Mouse (Mus musculus): Measurements from ENCODE around the gene Ppp1r12c. TPM values are rescaled to one million over a fixed set of nuclear protein-coding genes. Genes with fewer than 3 reads are reported as not detected.

Ppp1r12c gene
- polyA plus RNA-seq, 1 experiment from 2014 or later = 51.9 TPM

DNA sequence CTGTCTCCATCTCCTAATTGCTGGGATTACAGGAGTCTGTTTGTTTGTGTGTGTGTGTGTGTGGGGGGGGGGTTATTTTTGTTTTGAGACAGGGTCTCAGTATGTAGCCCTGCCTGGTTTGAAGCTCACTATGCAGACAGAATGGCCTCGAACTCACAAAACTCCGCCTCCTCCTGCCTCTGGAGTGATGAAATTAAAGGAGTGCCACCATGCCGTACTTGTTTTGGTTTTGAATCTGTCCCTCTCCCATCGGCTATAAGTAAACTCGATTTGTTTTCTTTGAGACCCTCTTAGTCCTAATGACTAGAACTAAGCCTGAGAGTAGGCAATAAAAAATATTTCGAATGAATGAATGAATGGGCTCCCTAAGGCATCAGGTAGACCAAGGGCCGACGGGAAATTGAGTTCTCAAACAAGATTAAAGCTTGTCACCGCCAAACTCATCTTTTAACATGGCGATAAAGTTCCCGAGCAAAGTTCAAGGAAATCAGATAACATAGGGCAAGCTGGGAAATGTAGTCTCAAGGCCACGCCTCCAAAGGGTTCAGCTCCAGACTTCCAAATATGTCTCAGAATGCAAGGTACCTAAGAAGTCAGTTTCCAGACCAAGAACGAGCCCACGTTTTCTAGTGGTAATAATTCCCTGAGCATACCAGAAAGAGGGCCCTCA lies 1.1 kb upstream of the Ppp1r12c start:
- H3K36me3 ChIP-seq = 0 out of 2 replicates have a peak, but pooled peaks cover 7% of the 10 kb centered on the region
- peaks cover 36% of the 10 kb centered on the region for H3K4me1 ChIP-seq (replicated peaks)
- peak overlapping the region; percentile 85 for H3K4me2 ChIP-seq (replicated peaks)
- H3K9ac ChIP-seq (replicated peaks) = peak overlapping the region; percentile 97
- no peak overlapping the region for H3K27ac ChIP-seq
- no peaks in the 10 kb centered on the region for H3K27me3 ChIP-seq
- peak overlapping the region; percentile 92 for H3K4me3 ChIP-seq (replicated peaks)
- WGBS = 14% methylated on average over 14 of the region's 14 CpGs
- peak; percentile 29 for ATAC-seq
- H3K9me3 ChIP-seq = no peaks in the 10 kb centered on the region

DNA sequence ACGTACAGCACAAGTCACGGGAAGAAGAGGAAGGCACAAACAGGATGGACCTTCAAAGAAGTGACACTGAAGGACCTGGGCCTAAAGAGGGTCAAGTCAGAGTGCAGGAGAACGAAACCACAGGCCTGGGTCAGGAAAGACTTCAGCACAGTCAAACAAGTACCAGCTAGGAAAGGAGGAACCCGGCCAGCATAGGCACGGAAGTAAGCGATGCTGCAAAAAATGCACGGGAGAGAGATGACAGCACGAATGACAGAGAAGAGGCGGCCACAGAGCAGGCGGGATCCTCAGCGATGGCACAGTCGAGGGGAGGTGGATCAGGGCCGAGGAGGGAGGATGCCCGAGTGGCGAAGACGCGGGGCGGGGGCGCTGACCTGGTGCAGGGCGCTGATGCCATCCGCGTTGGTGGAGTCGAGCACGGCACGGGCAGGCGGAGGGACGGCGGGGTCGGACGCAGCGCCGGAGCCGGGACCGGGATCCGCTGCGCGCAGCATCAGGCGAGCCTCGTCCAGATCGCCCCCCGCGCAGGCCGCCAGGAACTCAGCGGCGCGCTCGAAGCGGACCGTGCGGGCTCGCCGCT lies 498 bp downstream of the Ppp1r12c start:
- Histone ChIP-seq H3K4me3 (replicated peaks) (peak overlapping the region; percentile 92), H3K27me3 (no peaks in the 10 kb centered on the region), H3K9me3 (no peaks in the 10 kb centered on the region), H3K4me2 (replicated peaks) (peak overlapping the region; percentile 85), H3K36me3 (peaks cover 20% of the 10 kb centered on the region), H3K27ac (peak overlapping the region; percentile 92), H3K4me1 (replicated peaks) (peaks cover 43% of the 10 kb centered on the region), H3K9ac (replicated peaks) (peak overlapping the region; percentile 97)
- WGBS = under 1% methylated on average over 33 of the region's 52 CpGs
- peak; percentile 62 for ATAC-seq

DNA sequence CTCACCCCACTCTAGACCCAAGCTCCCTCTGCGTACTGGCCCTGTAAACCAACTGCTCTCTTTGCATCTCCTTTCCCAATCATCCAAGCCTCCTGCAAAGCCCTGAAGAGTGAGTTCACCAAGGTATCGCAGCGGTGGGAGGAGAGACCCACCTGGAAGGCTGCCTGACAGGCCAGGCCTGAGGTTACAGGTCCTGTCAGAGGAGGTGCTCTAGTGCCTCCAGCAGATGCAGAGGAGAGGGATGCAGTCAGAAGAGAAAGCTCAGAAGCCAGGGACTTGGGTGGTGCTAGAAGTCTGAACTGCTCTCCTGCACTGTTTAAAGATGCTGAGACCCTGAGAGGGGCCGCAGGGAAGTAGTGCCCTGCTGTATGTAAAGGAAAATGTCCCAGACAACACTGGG lies 2.4 kb downstream of the Ppp1r12c start:
- no peaks in the 10 kb centered on the region for H3K9me3 ChIP-seq
- H3K27me3 ChIP-seq = no peaks in the 10 kb centered on the region
- H3K27ac ChIP-seq = peak overlapping the region; percentile 53; the same call in 1 of the 2 replicates
- H3K4me2 ChIP-seq (replicated peaks) = peak overlapping the region; percentile 85
- H3K36me3 ChIP-seq = peaks cover 37% of the 10 kb centered on the region
- peak overlapping the region; percentile 97 for H3K9ac ChIP-seq (replicated peaks)
- H3K4me3 ChIP-seq (replicated peaks) = peak overlapping the region; percentile 92
- no peak for ATAC-seq
- peaks cover 43% of the 10 kb centered on the region for H3K4me1 ChIP-seq (replicated peaks)
- 98% methylated on average over 4 of the region's 4 CpGs for WGBS

DNA sequence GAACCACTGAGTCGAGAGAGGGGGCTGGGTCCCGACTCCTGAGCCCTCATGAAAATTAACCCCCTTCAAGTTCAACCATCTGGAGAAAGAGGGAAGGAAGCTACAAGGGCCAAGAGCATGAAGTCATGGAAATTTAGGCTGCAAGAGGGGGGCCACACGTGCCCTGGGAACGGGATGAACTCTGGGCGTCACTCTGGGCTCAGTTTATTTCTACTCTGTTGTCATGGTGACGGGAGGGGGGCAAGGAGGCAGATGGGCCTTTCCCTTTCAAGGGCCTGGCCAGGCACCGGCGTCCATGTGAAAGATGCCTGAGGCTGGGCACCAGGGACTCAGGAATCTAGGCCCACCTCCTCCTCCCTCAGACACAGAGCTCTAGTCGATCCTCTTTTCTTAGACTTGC lies 3.2 kb downstream of the Ppp1r12c start:
- Histone ChIP-seq H3K4me1 (replicated peaks) (peaks cover 43% of the 10 kb centered on the region), H3K4me2 (replicated peaks) (peak overlapping the region; percentile 85), H3K9me3 (no peaks in the 10 kb centered on the region), H3K36me3 (peaks cover 44% of the 10 kb centered on the region), H3K27ac (peak overlapping the region; percentile 53; the same call in 1 of the 2 replicates), H3K4me3 (replicated peaks) (peak overlapping the region; percentile 92), H3K9ac (replicated peaks) (peak overlapping the region; percentile 97), H3K27me3 (no peaks in the 10 kb centered on the region)
- ATAC-seq = peak; percentile 16
- WGBS = 13% methylated on average over 9 of the region's 9 CpGs

GRCm38 (mm10) chr7:4497271-4497903 lies 4.1 kb downstream of the Ppp1r12c start:
- Histone ChIP-seq H3K27me3 (no peaks in the 10 kb centered on the region), H3K4me1 (replicated peaks) (peaks cover 41% of the 10 kb centered on the region), H3K27ac (0 out of 2 replicates have a peak overlapping the region, but pooled peaks have one; percentile 53), H3K36me3 (peaks cover 52% of the 10 kb centered on the region), H3K9ac (replicated peaks) (no peak overlapping the region; the same call in 1 of the 2 replicates), H3K9me3 (no peaks in the 10 kb centered on the region), H3K4me2 (replicated peaks) (peak overlapping the region; percentile 85), H3K4me3 (replicated peaks) (no peak overlapping the region)
- no peak for ATAC-seq
- WGBS = 92% methylated on average over 9 of the region's 9 CpGs

DNA sequence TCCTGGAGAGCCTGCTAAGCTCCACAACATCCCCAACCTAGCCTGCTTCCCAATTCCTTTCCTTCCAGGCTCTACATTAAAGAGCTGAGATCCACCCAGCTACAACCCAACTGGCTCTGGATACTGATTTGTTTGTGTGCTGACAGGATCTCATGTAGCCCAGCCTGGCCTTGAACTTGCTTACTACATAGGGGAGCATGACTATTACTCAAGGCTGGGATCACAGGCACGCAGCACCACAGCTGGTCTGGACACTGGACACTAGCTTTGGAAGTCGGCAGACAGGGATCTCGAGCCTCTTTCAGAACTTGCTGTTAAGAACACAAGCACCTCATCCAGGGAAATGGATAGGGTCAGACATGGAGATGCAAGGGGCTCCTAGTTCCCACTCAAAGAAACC lies 5.0 kb downstream of the Ppp1r12c start:
- Histone ChIP-seq H3K4me3 (replicated peaks) (no peak overlapping the region), H3K4me2 (replicated peaks) (no peak overlapping the region), H3K27me3 (no peaks in the 10 kb centered on the region), H3K4me1 (replicated peaks) (peaks cover 40% of the 10 kb centered on the region), H3K27ac (no peak overlapping the region), H3K36me3 (peaks cover 61% of the 10 kb centered on the region), H3K9ac (replicated peaks) (no peak overlapping the region), H3K9me3 (no peaks in the 10 kb centered on the region)
- WGBS = 89% methylated on average over 3 of the region's 3 CpGs
- ATAC-seq = no peak

DNA sequence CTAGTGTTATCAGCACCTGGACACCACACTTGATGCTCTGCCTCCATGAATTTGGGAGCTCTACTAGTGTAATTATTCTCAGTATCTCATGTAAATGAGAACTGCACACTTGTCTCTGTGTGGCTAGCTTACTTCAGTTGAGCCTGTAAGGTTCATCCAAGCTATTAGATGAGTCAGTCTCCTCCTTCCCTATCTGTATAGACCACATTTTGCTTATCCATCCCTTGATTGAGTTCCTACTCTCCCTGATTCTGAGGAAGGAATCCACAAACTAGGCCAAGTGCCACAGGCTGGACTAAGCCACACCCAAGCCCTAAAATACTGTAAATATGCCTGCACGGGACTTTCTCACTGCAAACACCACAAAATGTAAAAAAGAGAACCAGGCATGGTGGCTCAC lies 7.5 kb downstream of the Ppp1r12c start:
- Histone ChIP-seq H3K4me1 (replicated peaks) (peaks cover 22% of the 10 kb centered on the region), H3K9me3 (no peaks in the 10 kb centered on the region), H3K27ac (no peak overlapping the region), H3K36me3 (peaks cover 72% of the 10 kb centered on the region), H3K27me3 (no peaks in the 10 kb centered on the region), H3K4me2 (replicated peaks) (no peak overlapping the region), H3K9ac (replicated peaks) (no peak overlapping the region), H3K4me3 (replicated peaks) (no peak overlapping the region)
- no peak for ATAC-seq
- 88% methylated on average over 1 of the region's 1 CpGs for whole genome bisulfite sequencing

DNA sequence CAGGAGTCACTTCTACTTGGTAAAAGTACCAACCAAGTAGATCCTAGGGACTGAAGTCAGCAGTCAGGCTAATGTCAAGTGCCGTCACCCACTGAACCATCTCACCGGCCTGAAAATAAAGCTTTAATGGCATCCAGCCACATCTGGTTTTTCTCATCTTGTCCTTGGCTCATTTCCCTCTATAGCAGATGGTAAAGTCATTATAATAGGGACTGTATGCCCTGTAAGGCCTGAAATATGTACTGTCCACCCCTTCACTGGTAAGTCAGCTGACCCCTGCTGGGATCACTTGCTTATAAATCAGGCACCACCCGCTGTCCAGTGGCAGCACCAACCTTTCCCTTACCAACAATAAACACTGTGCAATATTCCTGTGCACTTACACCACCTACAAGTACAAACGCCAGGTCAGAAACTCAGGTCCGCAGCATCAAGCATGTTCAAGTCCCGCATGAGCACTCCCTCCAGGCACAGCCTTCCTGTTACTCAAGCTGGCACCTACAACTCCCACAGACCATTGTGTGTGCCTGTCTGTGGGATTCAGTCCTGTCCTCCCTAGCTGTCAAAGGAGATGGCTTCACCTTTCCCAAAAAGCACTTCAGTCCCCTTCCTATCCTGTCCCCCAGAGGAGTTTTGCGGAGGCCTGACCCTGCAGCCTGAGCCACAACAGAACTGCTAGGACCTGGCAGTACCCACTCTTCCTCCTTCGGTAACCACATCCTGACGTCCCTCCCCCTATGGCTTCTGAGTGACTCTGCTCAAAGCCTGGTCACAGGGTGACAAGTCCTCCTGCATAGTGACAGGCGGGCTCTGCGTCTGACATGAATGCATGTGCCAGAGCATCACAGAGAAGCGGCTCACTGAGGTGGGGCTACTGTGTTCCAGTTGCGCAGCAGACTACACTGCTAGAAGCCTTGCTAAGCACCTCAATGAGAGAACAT lies 8.9 kb downstream of the Ppp1r12c start:
- H3K9me3 ChIP-seq = no peaks in the 10 kb centered on the region
- no peak overlapping the region for H3K4me3 ChIP-seq (replicated peaks)
- peaks cover 82% of the 10 kb centered on the region for H3K36me3 ChIP-seq
- no peak for ATAC-seq
- no peaks in the 10 kb centered on the region for H3K27me3 ChIP-seq
- H3K4me2 ChIP-seq (replicated peaks) = no peak overlapping the region
- 91% methylated on average over 13 of the region's 13 CpGs for WGBS
- H3K27ac ChIP-seq = no peak overlapping the region
- no peak overlapping the region for H3K9ac ChIP-seq (replicated peaks)
- peaks cover 7% of the 10 kb centered on the region for H3K4me1 ChIP-seq (replicated peaks)

- Histone ChIP-seq H3K4me3 (replicated peaks) (no peak overlapping the region), H3K36me3 (peaks cover 81% of the 10 kb centered on the region), H3K27ac (no peak overlapping the region), H3K4me1 (replicated peaks) (no peaks in the 10 kb centered on the region), H3K9me3 (no peaks in the 10 kb centered on the region), H3K27me3 (no peaks in the 10 kb centered on the region), H3K4me2 (replicated peaks) (no peak overlapping the region), H3K9ac (replicated peaks) (no peak overlapping the region)
- no peak for ATAC-seq
- WGBS = 90% methylated on average over 6 of the region's 6 CpGs
These were observed 10.2 kb downstream of the Ppp1r12c start for GRCm38 (mm10) chr7:4491308-4491707.

DNA sequence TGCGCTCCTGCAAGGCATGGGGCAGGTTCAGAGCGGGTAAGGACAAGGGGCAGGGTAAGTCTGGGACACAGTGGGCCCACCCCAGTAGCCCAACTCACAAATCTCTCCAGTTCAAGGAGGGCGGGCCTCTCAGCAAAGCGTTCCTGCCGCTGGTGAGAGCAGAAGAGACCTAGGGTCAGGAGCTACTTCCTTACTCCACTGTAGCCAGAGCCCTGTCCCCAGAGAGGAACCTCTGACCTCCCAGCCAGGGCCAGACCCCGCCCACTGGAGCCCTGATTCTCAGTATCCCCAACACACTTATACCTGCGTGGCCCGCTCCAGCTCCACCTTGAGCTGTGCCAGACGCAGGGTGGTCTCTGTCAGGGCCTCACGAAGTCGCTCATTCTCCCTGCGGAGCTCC lies 19.2 kb downstream of the Ppp1r12c start:
- Histone ChIP-seq H3K27ac (no peak overlapping the region), H3K9me3 (no peaks in the 10 kb centered on the region), H3K4me3 (replicated peaks) (no peak overlapping the region), H3K36me3 (peaks cover 62% of the 10 kb centered on the region), H3K27me3 (peaks cover 13% of the 10 kb centered on the region; the same call in 1 of the 2 replicates), H3K9ac (replicated peaks) (no peak overlapping the region), H3K4me2 (replicated peaks) (no peak overlapping the region), H3K4me1 (replicated peaks) (peaks cover 24% of the 10 kb centered on the region)
- WGBS = 88% methylated on average over 12 of the region's 12 CpGs
- ATAC-seq = no peak

DNA sequence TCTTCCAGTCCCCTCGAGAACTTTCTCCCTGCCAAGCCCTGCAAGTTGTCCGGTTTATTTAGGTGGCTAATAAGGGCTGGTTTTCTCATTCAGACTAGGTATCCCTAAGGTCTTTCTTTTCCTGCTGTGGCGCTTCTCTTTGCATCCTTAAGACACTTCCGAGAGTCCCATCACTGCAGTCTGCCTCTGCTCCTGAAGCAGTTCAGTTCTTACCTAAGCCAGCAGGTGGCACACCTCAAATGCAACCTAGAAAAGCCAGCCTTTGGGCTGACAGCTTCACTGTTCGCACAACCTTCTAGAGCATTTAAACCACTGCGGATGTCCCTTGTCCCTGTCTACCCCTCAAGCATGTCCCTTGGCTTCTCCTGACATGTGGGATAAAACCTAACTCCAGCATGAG lies 21.8 kb downstream of the Ppp1r12c start:
- Histone ChIP-seq H3K4me3 (replicated peaks) (no peak overlapping the region), H3K4me2 (replicated peaks) (peak overlapping the region; percentile 84; the same call in 1 of the 2 replicates), H3K9ac (replicated peaks) (no peak overlapping the region; the same call in 1 of the 2 replicates), H3K36me3 (peaks cover 40% of the 10 kb centered on the region), H3K27ac (no peak overlapping the region), H3K9me3 (no peaks in the 10 kb centered on the region), H3K27me3 (peaks cover 34% of the 10 kb centered on the region), H3K4me1 (replicated peaks) (peaks cover 24% of the 10 kb centered on the region)
- WGBS = 26% methylated on average over 6 of the region's 6 CpGs
- no peak for ATAC-seq

All from midbrain, embryonic 13.5 days (tissue).